Mouse (Mus musculus) gastrocnemius, adult 18-20 months (tissue): ENCODE data around the gene Rfx4. TPM values are rescaled to one million over a fixed set of nuclear protein-coding genes. Genes with fewer than 3 reads are reported as not detected.

Experiments
- DNase-seq: peaks from one replicate; pipeline ENCODE4 v3.0.0; 2021; ENCODE audit warnings: low spot score
- total RNA-seq, 2 experiments: library from RNA; stranded (reverse); gene quantifications; 2 replicates each; pipeline ENCODE4 v1.2.3; 2021

Gene Rfx4
- total RNA-seq, 2 experiments from 2014 or later = not detected

DNA sequence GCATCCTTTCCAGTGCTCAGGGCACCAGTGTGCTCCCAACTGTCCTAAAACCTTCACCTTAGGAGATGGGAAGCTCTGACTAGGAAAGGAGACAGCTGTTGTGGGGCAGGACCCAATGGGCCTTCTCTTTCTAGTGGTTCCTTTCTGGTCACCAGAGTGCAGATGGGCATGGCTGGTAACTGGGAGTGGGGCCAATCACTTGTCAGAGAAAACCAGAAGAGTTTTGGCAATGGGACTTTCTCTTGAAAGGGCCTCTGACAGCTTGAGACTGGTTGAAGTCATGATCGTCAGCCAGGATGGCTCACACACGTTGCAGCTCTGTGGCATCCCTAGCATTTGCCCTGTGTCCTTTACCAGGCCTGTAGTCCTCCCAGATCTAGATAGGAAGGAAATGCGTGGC is 152.1 kb downstream of the Rfx4 start:
- no peak for DNase-seq

GRCm38 (mm10) chr10:84908471-84908870 is 152.6 kb downstream of the Rfx4 start:
- DNase-seq = no peak

- no peak for DNase-seq
Measured at GRCm38 (mm10) chr10:84909021-84909801, 153.3 kb downstream of the Rfx4 start.

GRCm38 (mm10) chr10:84910194-84910593 is 154.3 kb downstream of the Rfx4 start:
- DNase-seq = no peak

- DNase-seq = no peak
Measured at GRCm38 (mm10) chr10:84910758-84911384, 155.0 kb downstream of the Rfx4 start.

- no peak for DNase-seq
Measured at GRCm38 (mm10) chr10:84913148-84913547, 157.3 kb downstream of the Rfx4 start.

- DNase-seq = no peak
Measured at GRCm38 (mm10) chr10:84915476-84915875, 159.6 kb downstream of the Rfx4 start.

GRCm38 (mm10) chr10:84916810-84917730 is 161.2 kb downstream of the Rfx4 start, which contains the start of gene Ric8b:
Ric8b (plus strand) TSS chr10:84917616.
- DNase-seq = peak; percentile 97

DNA sequence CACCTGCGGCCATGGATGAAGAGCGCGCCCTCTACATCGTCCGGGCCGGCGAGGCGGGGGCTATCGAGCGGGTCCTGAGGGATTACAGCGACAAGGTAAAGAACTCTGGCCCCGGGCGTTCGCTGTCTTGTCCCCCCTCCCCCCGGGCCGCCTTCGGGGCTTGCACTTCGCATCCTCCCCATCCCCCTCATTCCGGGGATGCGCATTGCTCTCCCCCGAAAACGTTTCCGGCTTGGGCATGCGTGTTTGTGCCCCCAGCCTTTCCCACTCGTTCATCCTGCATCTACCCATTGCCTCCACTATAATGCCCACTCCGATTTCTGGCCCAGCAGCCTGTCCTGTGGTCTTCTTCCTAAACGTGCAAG is 161.9 kb downstream of the Rfx4 start:
- no peak for DNase-seq

- DNase-seq = no peak
Measured at GRCm38 (mm10) chr10:84926336-84926735, 170.5 kb downstream of the Rfx4 start.

DNA sequence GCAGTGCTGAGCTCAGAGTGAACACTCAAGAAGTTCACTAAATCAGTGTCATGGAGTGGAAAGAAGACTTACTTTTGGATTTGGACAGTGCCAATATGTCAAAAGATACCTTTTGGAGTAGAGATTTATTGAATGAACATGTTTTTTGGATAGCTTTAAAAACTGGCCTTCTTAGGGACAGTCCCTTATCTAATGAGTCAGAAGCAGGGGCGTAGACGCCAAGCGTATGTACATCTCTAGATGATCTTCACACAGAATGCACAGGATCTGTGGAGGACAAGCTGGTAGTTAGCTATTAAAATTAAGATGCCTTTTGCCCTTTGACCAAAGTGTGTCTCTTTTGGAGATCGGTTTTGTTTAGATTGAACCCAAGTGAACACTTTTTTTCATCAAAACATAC is 171.0 kb downstream of the Rfx4 start:
- no peak for DNase-seq

- DNase-seq = no peak
Measured at GRCm38 (mm10) chr10:84928465-84928864, 172.6 kb downstream of the Rfx4 start.

- DNase-seq = no peak
Measured at GRCm38 (mm10) chr10:84935553-84936209, 179.8 kb downstream of the Rfx4 start.

DNA sequence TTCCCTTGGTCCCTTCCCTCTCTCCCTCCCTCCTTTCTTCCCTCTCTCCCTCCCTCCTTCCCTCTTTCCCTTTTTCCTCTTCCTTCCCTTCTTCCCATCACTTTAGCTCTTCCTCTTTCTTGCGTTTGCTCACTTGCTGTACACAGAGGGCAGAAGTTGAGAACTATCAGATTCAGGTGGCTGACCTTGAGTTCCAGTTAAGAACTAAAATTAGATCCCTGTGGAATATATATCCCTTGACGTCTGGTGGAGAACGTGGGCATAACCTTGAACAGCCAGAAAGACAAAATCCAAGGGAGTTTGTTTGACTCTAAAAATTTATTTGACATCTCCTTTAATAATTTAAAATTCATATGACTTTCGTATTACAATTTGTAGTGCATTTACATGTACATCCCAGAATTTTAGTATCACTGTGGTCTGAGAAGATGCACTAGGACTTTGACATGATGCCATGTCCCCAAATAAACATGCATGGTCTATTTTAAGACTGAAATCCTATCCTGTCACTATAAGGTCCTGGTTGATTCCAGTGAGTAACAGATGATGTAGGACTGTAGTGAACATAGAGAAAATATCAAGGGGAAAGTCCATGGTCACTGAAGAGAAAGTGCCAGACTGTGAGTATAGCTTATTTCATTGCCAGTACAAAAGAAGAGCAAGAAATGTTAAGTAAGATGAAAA is 181.1 kb downstream of the Rfx4 start:
- peak; percentile 59 for DNase-seq

DNA sequence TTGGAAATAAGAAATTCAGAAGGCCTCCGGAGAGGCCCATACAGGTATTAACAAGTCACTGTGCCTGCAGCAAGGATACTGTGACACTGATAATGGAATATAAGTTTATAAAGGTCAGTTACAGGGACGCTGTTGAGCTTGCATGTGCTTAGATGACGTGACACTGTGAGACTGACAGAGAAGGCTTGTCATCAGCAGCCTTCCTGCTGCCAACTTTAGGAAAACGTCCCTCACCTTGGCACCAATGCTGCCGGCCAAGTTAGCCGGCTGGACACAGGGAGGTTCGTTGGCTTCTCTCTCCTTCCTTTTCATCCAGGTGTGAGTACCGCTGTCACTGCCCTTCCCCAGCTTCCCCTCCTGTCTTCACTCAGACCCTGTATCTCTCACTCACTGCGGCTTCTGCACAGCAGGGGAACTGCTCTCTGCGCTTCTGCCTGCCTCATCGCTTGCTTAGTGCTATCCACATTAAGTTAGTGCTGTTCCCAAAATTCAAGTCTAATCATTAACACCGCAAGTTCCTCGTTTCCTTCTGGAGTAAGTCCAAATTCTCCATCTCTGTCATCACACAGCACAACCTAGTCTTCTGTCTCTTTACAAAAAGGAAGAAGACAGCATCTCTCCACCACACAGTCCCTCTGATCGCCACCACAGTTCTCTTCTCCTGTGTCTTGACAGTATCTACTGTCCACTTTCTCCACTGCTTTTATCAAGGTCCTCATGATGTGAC is 182.4 kb downstream of the Rfx4 start:
- no peak for DNase-seq

GRCm38 (mm10) chr10:84938886-84939285 is 183.0 kb downstream of the Rfx4 start:
- DNase-seq = no peak

- peak; percentile 53 for DNase-seq
Measured at GRCm38 (mm10) chr10:84940356-84940755, 184.5 kb downstream of the Rfx4 start.

GRCm38 (mm10) chr10:84945692-84946091 is 189.8 kb downstream of the Rfx4 start:
- DNase-seq = no peak

DNA sequence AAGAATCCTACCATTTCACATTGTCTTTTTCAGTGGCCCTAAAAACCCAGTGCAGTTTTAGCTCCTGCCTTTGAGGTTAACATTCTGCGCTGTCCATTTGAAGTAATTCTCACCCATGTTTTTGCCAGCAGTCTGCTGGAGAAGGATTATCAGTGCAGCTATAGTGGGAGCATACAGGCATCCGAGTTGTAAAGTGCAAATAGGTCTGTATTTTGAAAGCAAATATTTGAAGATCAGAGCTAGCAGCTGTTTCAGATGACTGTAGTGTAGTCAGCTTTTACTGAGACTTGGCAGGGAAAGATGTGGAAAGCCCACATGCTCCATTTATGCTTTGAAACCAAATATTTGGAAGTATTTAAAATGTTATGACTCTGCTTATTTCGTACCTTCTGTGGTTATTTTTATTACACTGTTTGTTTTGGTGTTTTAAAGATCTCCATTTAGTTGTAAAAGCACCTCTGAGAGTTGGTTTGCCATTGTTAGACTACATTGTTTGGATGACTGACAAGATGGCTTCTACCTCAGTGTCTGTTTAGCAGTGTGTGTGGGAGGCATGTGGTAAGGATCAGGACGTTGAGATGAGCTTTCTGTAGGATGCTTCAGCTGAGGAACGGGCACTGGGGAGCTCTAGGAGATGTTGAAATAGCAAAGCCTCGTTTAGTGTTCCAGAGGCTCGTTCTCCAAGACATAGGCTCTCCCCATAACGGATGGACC is 193.3 kb downstream of the Rfx4 start:
- no peak for DNase-seq

DNA sequence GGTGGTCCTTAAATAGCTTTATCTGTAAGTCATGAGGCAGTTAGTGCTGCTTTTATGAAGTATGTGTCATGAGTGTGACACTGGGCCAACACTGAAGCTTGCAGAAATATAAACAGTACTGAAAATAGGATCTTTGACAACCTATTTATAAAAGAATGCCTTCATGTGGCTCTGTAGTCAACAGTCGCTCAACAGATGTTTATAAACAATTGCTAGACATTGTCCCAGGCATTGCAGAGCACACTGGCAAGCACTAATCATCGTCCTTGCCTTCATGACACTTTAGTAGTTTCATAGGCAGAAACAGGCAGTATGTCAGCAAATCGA is 193.8 kb downstream of the Rfx4 start:
- DNase-seq = no peak
